Mouse (Mus musculus): ENCODE measurements around the gene Cmtm6.
"Not testable (repeated sequence)": the region's sequence is repeated elsewhere in the genome, so short reads cannot be mapped to it uniquely, and the experiment has no call there.

Cmtm6 gene

GRCm38 (mm10) chr9:114731011-114731755 lies at the start of gene Cmtm6:
Gene Cmtm6, plus strand, starts transcription at chr9:114731116.
- DNase-seq: peak; percentile 96

GRCm38 (mm10) chr9:114682193-114682592 lies 48.7 kb upstream of the Cmtm6 start:
- no peak for DNase-seq

GRCm38 (mm10) chr9:114686245-114686644 lies 44.7 kb upstream of the Cmtm6 start:
- no peak for DNase-seq

- no peak for DNase-seq
These were observed 43.3 kb upstream of the Cmtm6 start for GRCm38 (mm10) chr9:114687639-114688038.

GRCm38 (mm10) chr9:114688252-114688952 lies 42.5 kb upstream of the Cmtm6 start, which contains the start of gene Dync1li1:
Gene Dync1li1, plus strand, starts transcription at chr9:114688790.
- DNase-seq: peak; percentile 97

- no peak for DNase-seq
These were observed 41.9 kb upstream of the Cmtm6 start for GRCm38 (mm10) chr9:114688953-114689407.

- DNase-seq: no peak
These were observed 40.8 kb upstream of the Cmtm6 start for GRCm38 (mm10) chr9:114690119-114690601.

- no peak for DNase-seq
These were observed 39.8 kb upstream of the Cmtm6 start for GRCm38 (mm10) chr9:114691112-114691511.

- not testable (repeated sequence) for DNase-seq
These were observed 35.3 kb upstream of the Cmtm6 start for GRCm38 (mm10) chr9:114695662-114696061.

GRCm38 (mm10) chr9:114697072-114697471 lies 33.8 kb upstream of the Cmtm6 start:
- DNase-seq: no peak

- no peak for DNase-seq
These were observed 33.0 kb upstream of the Cmtm6 start for GRCm38 (mm10) chr9:114697926-114698325.

- no peak for DNase-seq
These were observed 31.7 kb upstream of the Cmtm6 start for GRCm38 (mm10) chr9:114699262-114699661.

GRCm38 (mm10) chr9:114699882-114700665 lies 30.8 kb upstream of the Cmtm6 start:
- peak; percentile 40 for DNase-seq

GRCm38 (mm10) chr9:114701031-114701430 lies 29.9 kb upstream of the Cmtm6 start:
- DNase-seq: peak; percentile 72

- DNase-seq: peak; percentile 57
These were observed 29.0 kb upstream of the Cmtm6 start for GRCm38 (mm10) chr9:114701921-114702320.

GRCm38 (mm10) chr9:114707805-114708204 lies 23.1 kb upstream of the Cmtm6 start:
- DNase-seq: no peak

- no peak for DNase-seq
These were observed 20.6 kb upstream of the Cmtm6 start for GRCm38 (mm10) chr9:114710345-114710744.

GRCm38 (mm10) chr9:114713481-114713880 lies 17.4 kb upstream of the Cmtm6 start:
- DNase-seq: peak; percentile 74

GRCm38 (mm10) chr9:114716677-114717331 lies 14.1 kb upstream of the Cmtm6 start:
- peak; percentile 92 for DNase-seq

- no peak for DNase-seq
These were observed 3.6 kb upstream of the Cmtm6 start for GRCm38 (mm10) chr9:114727315-114727714.

- DNase-seq: not testable (repeated sequence)
These were observed 2.5 kb upstream of the Cmtm6 start for GRCm38 (mm10) chr9:114728432-114728831.
